Mouse (Mus musculus): ENCODE measurements around the gene Trim25.
A peak's percentile ranks its signal among the peaks of the same experiment; 100 is the strongest.

Trim25 gene

GRCm38 (mm10) chr11:89065297-89065696 is 66.1 kb downstream of the Trim25 start:
- no peak for DNase-seq (ENCODE audit: low spot score)

GRCm38 (mm10) chr11:89066126-89066525 is 67.0 kb downstream of the Trim25 start:
- DNase-seq (ENCODE audit: low spot score), result no peak

GRCm38 (mm10) chr11:89066750-89067149 is 67.6 kb downstream of the Trim25 start, which contains the start of gene Dgke:
Gene Dgke (minus strand): TSS chr11:89066850.
- no peak for DNase-seq (ENCODE audit: low spot score)

- DNase-seq (ENCODE audit: low spot score), result no peak
Measured at GRCm38 (mm10) chr11:89067301-89067822, 68.2 kb downstream of the Trim25 start.

GRCm38 (mm10) chr11:89067871-89068490 is 68.8 kb downstream of the Trim25 start:
- DNase-seq (ENCODE audit: low spot score), result no peak

GRCm38 (mm10) chr11:89068649-89069048 is 69.5 kb downstream of the Trim25 start:
- DNase-seq (ENCODE audit: low spot score), result no peak

GRCm38 (mm10) chr11:89069303-89069702 is 70.1 kb downstream of the Trim25 start:
- DNase-seq (ENCODE audit: low spot score), result peak; percentile 23

All from ovary, postnatal 10 days (tissue).